Mouse (Mus musculus) midbrain, embryonic 11.5 days (tissue): ENCODE data around the gene Vmn1r117. TPM values are rescaled to one million over a fixed set of nuclear protein-coding genes. Genes with fewer than 3 reads are reported as not detected.
"Not testable (repeated sequence)": the region's sequence is repeated elsewhere in the genome, so short reads cannot be mapped to it uniquely, and the experiment has no call there.

Experiments used
- ATAC-seq: fragments of 200-750 bp; cut with Nextera tagmentation; 2 replicates; pipeline ENCODE4 v1.8.0; 2017; ENCODE audit warnings: moderate TSS enrichment, moderate library complexity; ENCODE audit not compliant: low FRiP score
- DNase-seq: peaks from one replicate; pipeline ENCODE4 v3.0.0; 2015; ENCODE audit warnings: low spot score; ENCODE audit errors: missing footprints
- H3K27ac ChIP-seq: fragments of 300-500 bp; sonication (generic); 2 replicates; pipeline ENCODE4 v1.5.1; 2014; ENCODE audit warnings: low read depth, low read length
- H3K27me3 ChIP-seq: fragments of 300-500 bp; sonication (generic); 2 replicates; pipeline ENCODE4 v1.6.1; 2014; ENCODE audit warnings: mild to moderate bottlenecking, low read length, moderate library complexity, mixed read lengths; ENCODE audit not compliant: control insufficient read depth, insufficient read depth
- H3K36me3 ChIP-seq: fragments of 300-500 bp; sonication (generic); 2 replicates; pipeline ENCODE4 v1.6.1; 2014; ENCODE audit warnings: mild to moderate bottlenecking, low read length, moderate library complexity, mixed read lengths; ENCODE audit not compliant: control insufficient read depth, insufficient read depth
- H3K4me1 ChIP-seq: fragments of 300-500 bp; sonication (generic); 2 replicates; pipeline ENCODE4 v1.6.1; 2014; ENCODE audit warnings: low read length; ENCODE audit not compliant: control insufficient read depth, insufficient read depth
- H3K4me2 ChIP-seq: fragments of 300-500 bp; sonication (generic); 2 replicates; pipeline ENCODE4 v1.6.1; 2014; ENCODE audit warnings: mild to moderate bottlenecking, moderate library complexity
- H3K4me3 ChIP-seq: fragments of 300-500 bp; sonication (generic); 2 replicates; pipeline ENCODE4 v1.5.1; 2014; ENCODE audit warnings: low read depth, low read length
- H3K9ac ChIP-seq: fragments of 300-500 bp; sonication (generic); 2 replicates; pipeline ENCODE4 v1.6.1; 2014; ENCODE audit warnings: low read length
- H3K9me3 ChIP-seq: fragments of 300-500 bp; sonication (generic); 2 replicates; pipeline ENCODE4 v1.6.1; 2016; ENCODE audit warnings: low read length; ENCODE audit not compliant: control insufficient read depth
- WGBS: fragments of 180-500 bp; shearing (Covaris S2); extraction: QIAGEN DNeasy Blood & Tissue Kit; methylation state at CpG from one replicate; pipeline ENCODE4 v1.1.7; 2014; 5-methylcytosine and 5-hydroxymethylcytosine counted together
- polyA plus RNA-seq: library from polyadenylated mRNA; unstranded; fragments of >200 nt; fragmentation: Nextera tagmentation; extraction: Ambion mirVana; gene quantifications from 2 replicates; pipeline ENCODE4 v1.2.1, GENCODE M21; 2014

The Vmn1r117 gene
- polyA plus RNA-seq, result not detected in 2 replicates

GRCm38 (mm10) chr7:20884021-20884420, at the start of gene Vmn1r117:
Gene Vmn1r117 (minus strand): TSS chr7:20884121.
- H3K4me3 ChIP-seq, H3K4me1 ChIP-seq, H3K9me3 ChIP-seq, H3K36me3 ChIP-seq, H3K27me3 ChIP-seq, H3K9ac ChIP-seq, H3K27ac ChIP-seq, DNase-seq, ATAC-seq, H3K4me2 ChIP-seq: not testable (repeated sequence)
- WGBS, result no CpG with 5 or more reads among the region's 2 CpGs

- not testable (repeated sequence) for ATAC-seq, H3K27me3 ChIP-seq, H3K9me3 ChIP-seq, H3K9ac ChIP-seq, H3K27ac ChIP-seq, H3K36me3 ChIP-seq, H3K4me1 ChIP-seq, H3K4me2 ChIP-seq, H3K4me3 ChIP-seq, DNase-seq
- no CpG with 5 or more reads among the region's 2 CpGs for WGBS
Observed at GRCm38 (mm10) chr7:20912247-20912646, 28.3 kb upstream of the Vmn1r117 start, which contains the start of gene Vmn1r118. Gene Vmn1r118 (minus strand): TSS chr7:20912347.

GRCm38 (mm10) chr7:20871956-20872355, 12.0 kb downstream of the Vmn1r117 start, which contains the start of gene Vmn1r116:
Gene Vmn1r116 (plus strand): TSS chr7:20872256.
- H3K27me3 ChIP-seq, H3K9ac ChIP-seq, H3K9me3 ChIP-seq, ATAC-seq, H3K27ac ChIP-seq, H3K36me3 ChIP-seq, H3K4me3 ChIP-seq, H3K4me2 ChIP-seq, H3K4me1 ChIP-seq, DNase-seq: not testable (repeated sequence)
- 80% methylated on average over 2 of the region's 3 CpGs for WGBS

- H3K4me2 ChIP-seq, H3K4me1 ChIP-seq, H3K4me3 ChIP-seq, H3K27ac ChIP-seq, H3K36me3 ChIP-seq, H3K9me3 ChIP-seq, H3K27me3 ChIP-seq, H3K9ac ChIP-seq, DNase-seq, ATAC-seq: not testable (repeated sequence)
- WGBS, result 100% methylated on average over 1 of the region's 3 CpGs
Observed at GRCm38 (mm10) chr7:20844885-20845284, 39.0 kb downstream of the Vmn1r117 start, which contains the start of gene Vmn1r115. Gene Vmn1r115 (minus strand): TSS chr7:20844985.

Other genes starting within 250 kb of the Vmn1r117 start
- not detected in 2 replicates for gene Vmn1r107, start 215.2 kb downstream of the Vmn1r117 start, polyA plus RNA-seq
- not detected in 2 replicates for gene Vmn1r111, start 180.9 kb downstream of the Vmn1r117 start, polyA plus RNA-seq
- not detected in 2 replicates for gene Gm10668, start 153.5 kb downstream of the Vmn1r117 start, polyA plus RNA-seq
- not detected in 2 replicates for gene Vmn1r112, start 112.9 kb downstream of the Vmn1r117 start, polyA plus RNA-seq
- gene Vmn1r113, start 96.8 kb downstream of the Vmn1r117 start, polyA plus RNA-seq, result not detected in 2 replicates
- gene Vmn1r114, start 71.9 kb downstream of the Vmn1r117 start, polyA plus RNA-seq, result not detected in 2 replicates
- gene Vmn1r115, start 39.1 kb downstream of the Vmn1r117 start, polyA plus RNA-seq, result not detected in 2 replicates
- gene Vmn1r116, start 11.9 kb downstream of the Vmn1r117 start, polyA plus RNA-seq, result not detected in 2 replicates
- gene Vmn1r118, start 28.2 kb upstream of the Vmn1r117 start, polyA plus RNA-seq, result not detected in 2 replicates
- not detected in 2 replicates for gene Vmn1r119, start 128.3 kb upstream of the Vmn1r117 start, polyA plus RNA-seq
- gene Vmn1r120, start 169.7 kb upstream of the Vmn1r117 start, polyA plus RNA-seq, result not detected in 2 replicates
- not detected in 2 replicates for gene Vmn1r121, start 214.4 kb upstream of the Vmn1r117 start, polyA plus RNA-seq